Mouse (Mus musculus) olfactory bulb, adult 2 months (tissue): Measurements from ENCODE around the gene Dscaml1.

Experiments
- CTCF ChIP-seq: fragments of 200-500 bp; IDR thresholded peaks from 2 replicates; pipeline ENCODE4 v1.5.1; 2012; ENCODE audit warnings: low read depth, mild to moderate bottlenecking, low read length, moderate library complexity; ENCODE audit not compliant: insufficient read depth
- POLR2A ChIP-seq: fragments of 200-500 bp; IDR thresholded peaks from 2 replicates; pipeline ENCODE4 v1.6.1; 2012; ENCODE audit warnings: mild to moderate bottlenecking, low read depth, low read length, moderate library complexity; ENCODE audit not compliant: insufficient read depth

DNA sequence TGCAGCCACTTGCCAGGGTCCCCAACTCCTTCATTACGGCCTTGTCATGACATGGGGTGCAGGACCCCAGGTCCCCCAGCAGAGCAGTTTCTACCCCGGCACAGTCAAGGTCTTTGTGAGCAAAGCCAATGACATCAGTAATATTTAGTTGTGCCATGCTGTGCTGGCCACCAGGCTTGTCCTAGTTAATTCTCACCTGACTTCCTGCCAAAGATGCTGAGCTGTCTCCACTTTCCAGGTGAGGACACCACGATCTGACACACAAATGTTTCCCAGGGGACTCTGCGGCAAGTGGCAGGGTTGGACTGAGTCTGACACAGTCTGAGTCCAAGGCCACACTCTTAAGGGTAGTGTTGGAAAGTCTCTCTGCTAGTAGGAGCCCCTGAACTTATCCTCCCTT, at the start of gene Dscaml1:
- TF ChIP-seq POLR2A: no peak
- no peak for TF ChIP-seq CTCF
